Mouse (Mus musculus) granulocyte monocyte progenitor cell, adult 5-6 weeks (primary cell): Measurements from ENCODE around the gene Aplnr. TPM values are rescaled to one million over a fixed set of nuclear protein-coding genes. Genes with fewer than 3 reads are reported as not detected.

ENCODE experiments used
- ATAC-seq: replicated peaks from 2 replicates; pipeline ENCODE4 v1.8.0; 2016; ENCODE audit warnings: mild to moderate bottlenecking, moderate TSS enrichment, inconsistent platforms; ENCODE audit not compliant: poor library complexity, severe bottlenecking
- total RNA-seq, 2 experiments: library from RNA; stranded (forward) in 1 of 2; stranded (reverse) in 1 of 2; fragments of 200-712, 200-1000 nt in 1 of 2; fragments of >200 nt in 1 of 2; fragmentation: Nextera tagmentation in 1 of 2; gene quantifications; 2 replicates each; pipeline ENCODE4 v1.2.3; 2014 to 2017

Gene Aplnr
- total RNA-seq (2014; fragmentation: Nextera tagmentation), result 0.41 TPM in 1 of 2 replicates, not detected in the other
- not detected in 2 replicates for total RNA-seq (2017)

DNA sequence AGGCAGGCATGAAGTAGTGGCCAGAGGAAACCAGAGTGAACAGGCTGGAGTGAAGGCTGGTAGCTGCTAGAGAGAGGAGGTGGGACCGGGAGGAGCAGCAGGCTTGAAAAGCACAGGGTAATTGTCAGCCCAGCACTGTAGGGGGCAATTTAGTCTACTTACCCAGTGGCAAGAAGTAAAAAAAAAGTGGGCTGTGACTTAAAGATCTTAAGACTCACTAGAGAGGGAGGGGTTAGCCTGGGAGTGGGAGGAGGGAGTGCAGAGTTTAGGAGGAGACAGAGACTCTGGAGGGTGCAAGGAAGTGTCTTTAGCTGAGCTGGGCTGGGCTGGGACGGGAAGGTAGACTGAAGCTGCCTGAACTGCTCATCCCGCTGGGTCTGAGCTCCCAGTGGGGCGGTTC, at the start of gene Aplnr:
Gene Aplnr, plus strand, starts transcription at position 137 of the 400 bp plus-strand sequence.
- ATAC-seq, result peak; percentile 8

DNA sequence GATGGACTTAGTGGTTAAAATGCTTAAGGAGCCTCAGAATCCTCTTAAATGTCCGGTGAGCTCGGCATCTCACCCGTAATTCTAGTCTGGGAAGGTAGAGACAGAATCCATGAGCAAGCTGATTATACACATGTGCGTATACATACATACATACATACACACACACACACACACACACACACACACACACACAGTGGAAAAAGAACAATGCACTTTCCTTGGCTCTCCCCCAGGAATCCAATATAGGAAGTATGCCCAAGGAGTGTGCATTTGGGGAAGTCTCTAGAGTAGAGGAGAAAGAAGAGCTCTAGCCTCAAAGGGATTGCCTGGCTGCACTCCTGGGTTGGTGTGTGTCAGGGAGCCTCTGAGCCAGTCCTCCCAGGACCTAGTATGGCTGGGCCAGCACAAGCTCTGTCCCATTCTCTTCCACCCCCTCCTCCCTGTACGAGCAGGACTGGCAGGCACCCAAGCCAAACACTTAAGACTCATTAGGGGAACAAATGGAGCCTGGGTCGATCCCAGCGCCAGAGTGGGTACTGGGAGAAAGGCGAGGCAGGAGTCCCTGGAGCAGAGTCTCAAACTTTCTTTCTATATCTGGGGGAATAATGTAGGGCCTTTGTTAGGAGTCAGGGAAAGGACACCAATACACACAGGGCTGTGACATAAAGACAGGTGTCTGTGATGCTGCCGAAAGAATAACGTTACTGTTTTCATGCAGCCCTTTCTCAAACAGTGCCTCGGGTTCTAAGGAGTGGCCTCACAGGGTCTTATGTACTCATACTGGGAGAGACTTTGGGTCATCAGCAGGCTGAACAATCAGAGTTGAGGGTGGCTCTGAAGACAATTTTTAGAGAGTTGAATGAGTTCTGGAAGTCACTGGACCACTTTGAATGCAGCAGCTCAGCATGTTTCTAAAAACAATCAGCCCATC, 47.0 kb upstream of the Aplnr start:
- peak; percentile 37; the same call in 1 of the 2 replicates for ATAC-seq

DNA sequence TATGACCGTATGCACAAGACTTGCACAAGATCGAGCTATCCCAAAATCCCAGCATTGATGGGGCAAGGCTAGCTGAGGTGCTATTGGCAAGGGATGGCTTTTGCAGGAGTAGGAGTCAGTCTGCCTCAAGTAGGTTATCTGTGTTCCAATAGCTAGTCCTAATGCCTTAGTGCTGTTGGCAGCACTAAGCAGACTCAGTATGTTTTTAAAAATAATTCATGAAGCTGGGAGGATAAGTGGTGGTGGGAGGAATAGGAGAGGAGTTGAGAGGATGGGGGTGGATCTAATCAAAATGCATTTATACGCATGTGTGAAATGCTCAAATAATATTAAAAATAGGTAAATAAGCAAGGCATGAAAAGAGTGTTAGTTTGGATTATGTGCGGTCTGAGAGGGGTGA, 44.7 kb upstream of the Aplnr start:
- ATAC-seq, result no peak

DNA sequence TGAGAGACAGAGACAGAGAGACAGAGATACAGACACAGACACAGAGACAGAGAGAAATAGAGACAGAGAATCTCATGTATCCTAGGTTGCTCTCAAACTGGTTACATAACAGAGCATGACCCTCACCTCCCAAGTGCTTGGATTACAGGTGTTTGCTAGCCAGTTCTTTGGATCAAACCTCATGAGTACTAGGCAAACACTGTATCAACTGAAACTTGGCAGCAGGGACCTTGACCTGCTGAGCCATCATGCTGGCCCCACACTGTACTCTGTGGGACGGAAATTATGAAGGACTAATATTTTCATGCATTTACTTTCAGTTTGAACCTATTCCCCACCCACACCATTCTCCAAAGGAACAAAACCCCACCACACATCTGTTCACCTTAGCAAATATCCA, 42.6 kb upstream of the Aplnr start:
- no peak for ATAC-seq

DNA sequence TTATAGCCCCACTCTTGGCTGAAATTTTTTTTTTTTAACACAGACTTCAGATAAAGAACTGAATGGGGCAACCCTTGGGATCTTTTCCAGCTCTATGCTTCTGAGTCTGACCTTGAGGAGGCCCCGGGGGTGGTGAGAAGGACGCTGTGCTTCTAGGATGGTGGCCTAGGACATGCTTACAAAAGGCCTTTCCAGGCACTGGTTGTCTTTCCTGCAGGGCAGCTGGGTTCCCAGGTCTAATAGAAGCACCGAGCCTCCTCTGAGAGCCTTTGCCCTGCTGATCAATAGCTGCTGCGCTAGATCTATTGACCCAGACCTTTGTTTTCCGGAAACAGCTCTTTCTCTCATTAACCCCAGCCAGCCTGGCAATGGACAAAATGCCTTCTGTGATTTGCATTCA, 40.1 kb upstream of the Aplnr start:
- ATAC-seq, result no peak

DNA sequence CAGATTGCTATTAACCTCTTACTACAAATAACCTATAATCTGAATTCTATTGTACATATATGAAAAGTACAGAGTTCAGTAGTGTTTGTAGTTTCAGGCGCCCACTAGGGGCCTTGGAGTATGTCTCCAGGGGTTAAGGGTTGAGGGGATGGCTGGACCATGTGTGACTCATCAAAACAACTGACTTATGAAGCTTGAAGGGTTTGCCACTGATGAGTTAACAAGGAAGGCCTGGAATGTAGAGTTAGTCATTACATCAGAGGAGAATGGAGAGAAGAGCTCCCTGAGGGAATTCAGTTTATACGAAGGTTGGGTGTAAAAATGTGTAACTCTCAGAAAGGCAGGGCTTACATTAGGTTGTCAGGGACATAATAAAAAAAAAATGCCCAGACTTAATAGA, 38.0 kb upstream of the Aplnr start:
- no peak for ATAC-seq

DNA sequence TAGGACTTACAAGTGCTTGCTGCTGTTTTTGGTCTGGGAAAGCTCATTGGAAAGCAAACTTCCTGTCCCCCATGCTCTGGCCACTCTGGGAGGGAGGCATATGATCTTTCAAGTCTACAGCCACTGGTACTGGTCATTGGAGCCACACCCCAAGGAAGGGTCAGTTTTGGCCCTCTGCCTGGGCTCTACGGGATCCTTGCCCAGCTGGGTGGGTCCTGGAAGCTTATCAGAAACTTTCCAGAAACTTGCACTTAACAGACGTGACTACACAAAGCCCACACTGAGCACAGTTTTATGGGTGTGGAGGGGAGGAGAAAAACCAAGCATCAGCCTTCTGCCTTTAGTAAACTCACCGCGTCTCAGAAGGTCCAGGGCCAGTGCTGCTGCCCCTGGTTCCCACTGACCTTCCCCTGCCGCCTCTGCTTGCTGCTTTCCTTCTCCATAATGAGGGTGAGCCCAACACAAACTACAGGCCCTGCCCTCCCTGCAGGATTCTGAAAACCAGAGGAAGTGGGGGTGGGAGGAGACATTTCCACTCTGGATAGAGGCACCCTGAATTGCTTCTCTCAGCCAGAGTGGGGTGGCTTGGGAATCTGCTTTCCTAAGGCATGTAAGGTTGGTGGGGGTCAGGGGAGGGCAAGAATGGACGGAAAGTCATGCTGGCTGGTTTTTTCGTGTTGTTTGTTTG, 37.1 kb upstream of the Aplnr start:
- no peak for ATAC-seq

DNA sequence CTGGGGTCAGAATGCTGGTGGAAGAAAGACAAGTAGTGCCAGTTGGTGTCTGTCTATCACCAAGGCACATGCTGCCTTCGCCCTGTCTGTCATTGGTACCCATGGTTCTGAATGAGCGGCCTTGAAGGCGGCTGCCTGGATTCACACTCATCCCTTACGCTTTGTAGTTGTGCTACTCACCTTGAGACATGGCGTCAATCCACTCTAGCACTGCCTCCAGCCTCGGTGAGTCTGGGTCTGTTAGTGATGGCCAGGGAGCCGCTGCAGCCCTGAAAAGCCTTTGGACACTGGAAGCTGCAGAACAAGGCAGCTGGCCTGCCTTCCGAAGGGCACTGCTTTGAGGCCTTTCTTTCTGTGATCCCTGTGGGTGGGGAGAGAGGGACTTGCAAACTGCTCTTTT, 32.8 kb upstream of the Aplnr start:
- no peak for ATAC-seq

DNA sequence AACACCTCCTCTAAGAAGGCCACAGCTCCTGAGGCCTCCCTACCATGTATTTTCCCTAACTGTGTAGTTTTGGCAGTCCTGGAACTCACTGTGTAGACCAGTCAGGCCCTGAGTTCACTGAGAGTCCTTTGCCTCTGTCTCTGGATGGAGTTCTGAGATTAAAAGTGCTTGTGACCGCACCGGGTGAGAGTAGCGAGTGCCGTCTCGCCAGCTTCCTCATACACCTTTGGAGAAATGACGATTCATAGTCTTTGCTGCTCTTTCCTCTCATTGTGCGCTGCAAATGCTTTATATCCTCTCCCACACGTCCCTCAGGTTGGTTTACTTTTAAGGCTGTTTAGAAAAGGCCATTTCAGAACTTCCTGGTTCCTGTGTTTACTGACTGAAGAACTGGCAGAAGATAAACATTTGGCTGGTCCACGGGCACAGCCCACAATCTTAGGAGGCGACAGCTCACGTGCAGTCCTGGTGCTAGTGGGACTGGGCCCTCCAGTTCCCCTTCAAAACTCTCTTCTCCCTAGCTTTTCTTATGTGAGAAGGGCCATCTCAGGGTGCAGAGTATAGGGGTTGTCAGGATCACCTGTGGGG, 30.5 kb upstream of the Aplnr start:
- ATAC-seq, result peak; percentile 30; the same call in 1 of the 2 replicates

DNA sequence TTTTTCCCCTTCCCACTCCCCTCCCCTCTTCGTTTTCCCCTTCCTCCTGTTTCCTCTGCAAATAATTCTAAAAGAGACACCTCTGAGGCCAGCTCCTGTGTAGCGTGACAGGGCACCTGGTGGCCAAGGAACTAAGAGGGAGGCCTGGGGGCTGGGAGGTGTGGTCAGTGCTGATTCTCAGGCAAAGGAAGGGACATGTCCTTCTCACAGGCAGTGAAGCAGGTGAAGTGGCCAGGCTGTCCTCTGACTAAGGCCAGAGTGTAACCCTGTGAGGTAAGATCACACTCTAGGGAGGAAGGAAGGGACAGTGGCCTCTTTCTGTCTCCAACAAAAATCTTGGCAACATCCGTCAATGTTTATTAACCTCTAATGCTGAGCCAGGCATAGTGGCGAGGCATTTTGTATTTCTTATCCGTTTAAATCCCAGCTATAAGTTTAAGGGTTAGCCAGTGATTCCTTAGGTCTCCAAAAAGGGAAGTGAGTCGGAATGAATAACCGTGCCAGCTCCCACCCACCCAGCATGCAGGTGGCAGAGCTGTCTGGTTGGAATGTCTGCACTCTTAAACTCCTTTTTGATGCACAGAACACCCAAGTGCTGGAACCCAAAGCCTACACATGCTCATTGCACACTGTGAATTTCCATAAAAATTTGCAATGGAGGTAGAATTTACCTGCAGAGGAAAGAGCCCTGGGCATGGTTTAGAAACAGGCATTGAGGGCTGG, 29.8 kb upstream of the Aplnr start:
- no peak; the same call in 1 of the 2 replicates for ATAC-seq

DNA sequence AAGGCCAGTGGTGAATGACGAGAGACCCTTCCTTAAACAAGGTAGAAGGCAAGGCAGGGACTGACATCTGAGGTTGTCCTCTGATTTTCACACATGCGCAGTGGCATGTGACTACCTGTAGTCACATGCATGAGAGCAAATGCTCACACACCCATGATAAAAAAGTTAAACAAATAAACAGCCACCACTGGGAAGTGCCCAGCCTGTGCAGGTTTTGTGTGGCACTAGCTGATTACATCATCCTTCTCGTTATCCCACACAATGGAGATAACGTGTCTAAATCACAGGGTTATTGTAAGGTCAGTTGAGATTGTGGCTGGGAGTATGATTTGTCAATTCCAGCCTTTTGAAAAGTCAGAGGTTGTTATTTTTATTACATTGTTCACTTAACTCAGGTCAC, 29.1 kb upstream of the Aplnr start:
- ATAC-seq, result 0 out of 2 replicates have a peak, but pooled peaks have one; percentile 27

DNA sequence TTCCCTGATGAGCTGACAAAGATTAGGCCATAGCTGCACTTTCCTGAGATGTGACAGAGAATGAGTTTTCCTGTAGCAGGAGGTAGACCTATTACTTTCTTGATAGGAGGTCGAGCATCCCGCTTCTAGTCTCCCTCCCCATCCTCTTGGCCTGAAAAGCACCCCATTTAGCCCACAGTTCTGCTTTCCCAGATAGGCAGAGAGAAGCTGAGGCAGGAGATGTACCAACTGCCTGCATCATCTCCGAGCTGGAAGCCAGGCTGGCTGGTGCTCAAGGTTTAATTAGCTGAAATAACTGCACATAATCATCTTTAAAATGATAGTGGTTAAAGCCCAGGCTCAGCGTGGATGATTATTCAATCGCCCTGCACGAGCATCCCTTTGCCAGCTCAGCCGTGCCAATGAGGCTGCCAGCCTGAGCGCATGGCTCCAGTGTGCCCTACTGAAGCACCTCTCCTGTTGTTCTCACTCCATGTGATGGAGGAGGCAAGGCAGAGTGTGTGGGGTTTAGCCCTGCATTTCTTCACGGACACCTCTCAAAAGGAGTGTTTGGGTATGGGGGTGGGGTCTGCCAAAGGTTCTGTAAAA, 25.6 kb upstream of the Aplnr start:
- no peak for ATAC-seq

DNA sequence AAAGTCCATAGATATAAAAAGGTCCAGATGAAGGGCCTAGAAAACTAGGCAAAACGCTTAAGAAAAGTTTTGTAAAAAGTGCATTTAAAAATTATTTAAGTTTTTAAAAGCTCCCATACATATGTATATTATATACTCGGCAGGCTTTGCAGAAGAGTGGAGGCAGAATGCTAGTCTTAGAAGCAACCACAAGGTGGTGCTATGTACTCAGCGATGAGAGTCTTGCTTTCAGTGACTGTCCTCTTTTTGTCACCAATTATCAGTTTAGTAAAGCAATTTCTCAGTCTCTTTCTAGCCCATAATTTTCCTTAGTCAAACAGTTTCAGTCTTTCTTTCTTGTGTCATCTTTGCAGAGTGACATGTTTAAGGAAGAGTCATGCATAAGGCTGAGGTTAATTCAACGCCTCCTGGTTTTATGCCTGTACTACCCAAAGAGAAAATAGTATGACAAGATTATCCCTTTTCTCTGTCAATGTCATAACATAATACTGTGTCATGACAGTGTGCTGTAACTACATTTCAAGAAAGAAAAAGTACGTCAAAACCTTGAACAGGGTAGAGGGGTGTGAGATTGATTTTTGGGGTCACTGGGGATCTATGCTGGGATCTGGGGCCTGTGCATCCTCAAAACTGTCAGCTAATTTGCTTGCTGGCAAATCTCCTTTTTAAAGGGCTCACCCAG, 12.7 kb upstream of the Aplnr start:
- ATAC-seq, result peak; percentile 94

DNA sequence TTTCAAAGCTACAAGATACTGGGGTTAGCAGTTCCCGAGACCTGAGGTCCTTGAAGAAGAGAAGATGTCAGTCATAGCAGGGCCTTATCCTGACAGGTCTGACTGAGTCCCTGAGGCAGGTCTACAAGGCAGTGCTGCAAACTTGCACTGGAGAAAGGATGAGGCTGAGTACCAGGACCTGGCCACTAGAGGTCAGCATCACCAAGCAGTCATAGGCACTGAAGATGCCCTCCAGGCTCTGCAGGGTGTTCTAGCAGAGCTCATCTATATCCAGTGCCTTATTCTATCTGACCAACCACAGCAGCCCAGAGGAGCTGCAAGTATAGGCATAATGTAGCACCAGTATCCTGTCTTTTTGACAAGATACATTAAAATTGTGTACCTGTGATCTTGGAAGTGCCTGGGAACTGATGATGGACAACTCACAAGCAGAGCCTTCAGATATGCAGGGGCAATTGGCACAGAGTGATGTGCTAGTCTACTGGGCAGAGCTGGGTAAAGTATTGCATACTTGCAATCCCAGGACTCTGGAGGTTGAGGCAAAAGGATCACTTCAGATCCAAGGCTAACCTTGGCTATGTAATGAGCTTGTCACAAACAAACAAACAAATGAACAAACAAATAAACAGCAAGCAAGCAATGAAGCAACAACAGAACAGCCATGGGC, 12.0 kb upstream of the Aplnr start:
- peak; percentile 93 for ATAC-seq

DNA sequence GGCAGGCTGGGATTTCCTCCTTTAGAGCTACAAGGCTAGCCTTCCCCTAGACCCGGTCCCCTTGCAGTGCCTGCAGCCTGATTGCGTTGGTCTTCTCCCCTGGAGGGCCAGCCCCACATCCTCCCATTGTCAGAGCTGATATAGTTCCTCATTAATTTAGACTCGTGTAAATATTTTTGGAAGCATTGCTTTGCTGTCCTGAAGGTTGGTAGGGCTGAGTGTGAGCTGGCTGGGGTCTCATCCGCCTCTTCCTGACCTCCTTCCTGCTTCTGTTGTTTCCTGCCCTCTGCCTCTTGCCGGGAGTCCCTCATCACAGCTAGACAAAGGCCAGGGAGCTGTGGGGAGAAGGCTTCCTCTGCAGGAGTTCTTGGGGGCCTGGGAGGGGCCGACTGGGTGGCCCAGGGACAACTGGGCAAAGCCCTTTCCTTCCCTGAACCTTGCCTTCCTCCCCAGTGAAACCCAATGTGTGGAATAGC, 6.5 kb upstream of the Aplnr start:
- ATAC-seq, result peak; percentile 63

DNA sequence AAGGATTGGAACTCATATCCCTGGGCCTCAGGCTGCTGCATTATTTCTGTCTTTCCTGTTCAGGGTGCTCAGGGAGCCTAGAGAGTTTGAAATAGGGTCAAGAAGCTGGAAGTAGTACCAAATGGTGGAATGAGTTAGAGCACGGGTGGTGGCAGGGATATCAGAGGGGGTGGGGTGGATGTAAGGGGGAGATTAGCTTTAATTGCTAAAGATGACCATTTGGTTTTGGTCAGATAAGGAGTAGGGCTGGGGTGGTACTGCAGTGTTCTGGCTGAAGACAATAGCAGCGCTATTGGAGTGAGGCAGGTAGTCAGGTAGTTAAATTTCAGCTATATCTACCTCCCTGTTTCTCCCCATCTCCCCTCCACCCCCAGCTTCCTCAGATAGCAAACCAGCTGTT, 4.8 kb upstream of the Aplnr start:
- ATAC-seq, result no peak

DNA sequence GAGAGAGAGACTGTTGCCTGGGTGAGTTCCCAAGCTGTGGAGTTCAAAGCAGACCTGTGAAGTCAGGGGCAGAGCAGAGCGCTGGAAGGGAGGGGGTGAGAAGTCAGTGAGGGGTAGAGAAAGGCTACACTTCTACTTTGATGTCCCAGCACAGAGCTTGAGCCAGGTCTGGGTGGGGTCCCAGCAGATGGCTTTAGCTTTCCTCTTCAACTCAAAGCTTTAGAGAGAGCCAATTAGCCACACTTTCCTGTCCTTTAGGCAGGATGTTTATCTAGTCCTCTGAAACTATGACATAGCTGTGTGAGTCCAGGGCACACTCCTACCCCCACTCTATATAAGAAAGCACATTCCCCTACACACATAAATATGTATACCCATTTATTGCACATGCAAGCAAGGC, 4.3 kb upstream of the Aplnr start:
- ATAC-seq, result no peak

DNA sequence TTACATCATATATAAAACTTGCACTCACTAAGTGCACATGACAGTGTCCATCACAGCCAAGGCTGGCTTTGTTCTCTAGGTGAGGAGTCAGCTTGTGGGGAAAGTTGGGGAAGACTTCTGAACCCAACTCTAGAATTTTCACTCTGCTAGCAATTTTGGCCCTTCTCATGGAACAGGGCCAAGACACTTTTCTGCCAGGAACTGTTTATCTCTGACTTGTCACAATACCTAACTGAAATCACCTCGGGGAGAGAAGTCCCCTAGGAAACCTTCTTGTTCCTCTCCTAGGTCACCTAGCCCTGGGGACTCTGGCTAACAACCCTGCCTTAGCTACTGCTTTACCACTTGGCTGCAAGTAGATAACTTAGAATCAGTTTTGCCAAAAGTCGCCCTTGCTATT, 3.8 kb upstream of the Aplnr start:
- ATAC-seq, result no peak

DNA sequence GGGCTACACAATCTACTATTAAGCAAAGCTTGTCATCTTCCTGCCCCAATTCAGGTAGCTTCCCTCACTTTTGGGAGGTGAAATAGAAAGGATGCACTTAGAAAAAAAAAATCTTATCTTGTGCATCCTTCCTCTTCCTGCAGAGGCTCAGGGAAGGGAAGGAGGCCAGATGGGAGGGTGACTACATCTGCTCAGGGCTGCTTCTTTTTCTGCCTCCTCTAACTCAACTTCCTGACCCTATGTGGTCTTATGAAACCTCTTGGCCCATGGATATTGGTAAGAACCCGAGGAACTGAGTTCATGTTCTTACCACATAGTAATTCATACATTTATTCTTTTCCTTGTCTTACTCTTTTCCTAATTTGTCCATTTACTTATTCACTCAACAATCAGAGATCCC, 926 bp upstream of the Aplnr start:
- ATAC-seq, result peak; percentile 72
